Mouse (Mus musculus) cerebellum, postnatal 36 days (tissue): ENCODE results near the gene Fbxw5.

Source experiments
- DNase-seq, 2 experiments: peaks; one replicate each; pipeline ENCODE4 v3.0.0; 2021 to 2022; ENCODE audit warnings: mixed read lengths in 2 of 2

Fbxw5 gene

GRCm38 (mm10) chr2:25477967-25478675 is 22.4 kb upstream of the Fbxw5 start:
- peak; percentile 96 to 97 for DNase-seq

GRCm38 (mm10) chr2:25479551-25480311 is 20.8 kb upstream of the Fbxw5 start:
- DNase-seq = no peak

- DNase-seq = no peak
These were observed 20.0 kb upstream of the Fbxw5 start for GRCm38 (mm10) chr2:25480541-25480940.

GRCm38 (mm10) chr2:25482969-25483368 is 17.6 kb upstream of the Fbxw5 start:
- peak; percentile 71 to 74 for DNase-seq

- DNase-seq = peak; percentile 95 to 96
These were observed 15.5 kb upstream of the Fbxw5 start for GRCm38 (mm10) chr2:25484901-25485647.

GRCm38 (mm10) chr2:25487965-25488670 is 12.4 kb upstream of the Fbxw5 start:
- DNase-seq = no peak

- DNase-seq = peak; percentile 41 to 69
These were observed 11.9 kb upstream of the Fbxw5 start for GRCm38 (mm10) chr2:25488671-25489068.

- DNase-seq = no peak
These were observed 7.6 kb upstream of the Fbxw5 start for GRCm38 (mm10) chr2:25492988-25493387.

GRCm38 (mm10) chr2:25493476-25493961 is 7.0 kb upstream of the Fbxw5 start, which contains the start of gene Lcn12:
Gene Lcn12, minus strand, starts transcription at chr2:25493911.
- peak; percentile 77 to 86 for DNase-seq

- peak in 1 of 2 experiments; percentile 49 for DNase-seq
These were observed 4.1 kb upstream of the Fbxw5 start for GRCm38 (mm10) chr2:25496462-25496861.

- no peak for DNase-seq
These were observed 2.5 kb upstream of the Fbxw5 start for GRCm38 (mm10) chr2:25497846-25498575.

GRCm38 (mm10) chr2:25498622-25499478 is 1.7 kb upstream of the Fbxw5 start:
- no peak for DNase-seq

- DNase-seq = no peak
These were observed 427 bp upstream of the Fbxw5 start for GRCm38 (mm10) chr2:25500071-25500575.

GRCm38 (mm10) chr2:25501593-25502486 is 1.3 kb downstream of the Fbxw5 start, which contains the start of gene C8g:
Gene C8g, minus strand, starts transcription at chr2:25501719.
- no peak for DNase-seq

- DNase-seq = no peak
These were observed 2.2 kb downstream of the Fbxw5 start for GRCm38 (mm10) chr2:25502726-25503125.

- DNase-seq = no peak
These were observed 4.0 kb downstream of the Fbxw5 start for GRCm38 (mm10) chr2:25504538-25504937.

- no peak for DNase-seq
These were observed 4.5 kb downstream of the Fbxw5 start for GRCm38 (mm10) chr2:25505000-25505399.

GRCm38 (mm10) chr2:25505860-25506259 is 5.3 kb downstream of the Fbxw5 start:
- DNase-seq = no peak

GRCm38 (mm10) chr2:25506964-25507363 is 6.4 kb downstream of the Fbxw5 start:
- DNase-seq = no peak
